Mouse (Mus musculus): Measurements from ENCODE around the gene Ralgps1. TPM values are rescaled to one million over a fixed set of nuclear protein-coding genes. Genes with fewer than 3 reads are reported as not detected.

The Ralgps1 gene
- polyA plus RNA-seq, 1 experiment = 4.5 TPM

DNA sequence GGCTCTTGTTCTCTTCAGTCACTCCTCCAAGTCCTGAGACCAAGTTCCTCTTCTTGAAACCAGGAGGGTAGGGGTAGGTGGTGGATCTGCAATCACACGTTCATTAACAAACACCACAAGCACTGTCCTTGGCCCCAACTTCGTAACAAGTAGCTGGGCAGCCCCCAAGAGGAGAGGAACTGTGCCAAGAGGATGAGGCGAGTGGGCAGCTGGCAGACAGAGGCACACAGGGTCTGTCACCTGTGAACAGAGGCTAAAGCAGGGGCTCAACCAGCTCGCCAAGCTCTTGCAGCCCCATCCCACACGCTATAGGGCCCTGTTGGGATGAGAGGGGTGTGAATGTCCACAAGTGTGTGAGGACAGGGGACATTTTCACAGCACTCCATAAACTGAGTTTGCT is 24.5 kb downstream of the Ralgps1 start:
- Histone ChIP-seq H3K36me3 (ENCODE audit: control insufficient read depth, insufficient read depth, low read length) (no peaks in the 10 kb centered on the region), H3K4me3 (ENCODE audit: extremely low read depth, insufficient read depth, insufficient read length) (no peak overlapping the region), H3K4me1 (ENCODE audit: control insufficient read depth, insufficient read depth, insufficient read length) (no peaks in the 10 kb centered on the region), H3K27me3 (ENCODE audit: control insufficient read depth, insufficient read depth, low read length) (no peaks in the 10 kb centered on the region), H3K27ac (ENCODE audit: insufficient read depth, low read length) (no peak overlapping the region)
- DNase-seq (ENCODE audit: low read depth in 1 of 2, low spot score in 2 of 2) = no peak
- TF ChIP-seq CTCF (IDR thresholded peaks at IDR 0.05; ENCODE audit: extremely low read depth, insufficient read depth, insufficient read length, insufficient replicate concordance) = no peak
- TF ChIP-seq POLR2A (IDR thresholded peaks at IDR 0.05; ENCODE audit: low read depth, low read length) = no peak
- WGBS = 74% methylated on average over 5 of the region's 5 CpGs

GRCm38 (mm10) chr2:33345956-33346355 is 25.3 kb downstream of the Ralgps1 start:
- TF ChIP-seq CTCF (IDR thresholded peaks at IDR 0.05; ENCODE audit: extremely low read depth, insufficient read depth, insufficient read length, insufficient replicate concordance) (no peak), POLR2A (IDR thresholded peaks at IDR 0.05; ENCODE audit: low read depth, low read length) (no peak)
- Histone ChIP-seq H3K4me3 (ENCODE audit: extremely low read depth, insufficient read depth, insufficient read length) (no peak overlapping the region), H3K27me3 (ENCODE audit: control insufficient read depth, insufficient read depth, low read length) (no peaks in the 10 kb centered on the region), H3K4me1 (ENCODE audit: control insufficient read depth, insufficient read depth, insufficient read length) (no peaks in the 10 kb centered on the region), H3K27ac (ENCODE audit: insufficient read depth, low read length) (no peak overlapping the region), H3K36me3 (ENCODE audit: control insufficient read depth, insufficient read depth, low read length) (no peaks in the 10 kb centered on the region)
- 90% methylated on average over 4 of the region's 4 CpGs for WGBS
- no peak for DNase-seq (ENCODE audit: low read depth in 1 of 2, low spot score in 2 of 2)

DNA sequence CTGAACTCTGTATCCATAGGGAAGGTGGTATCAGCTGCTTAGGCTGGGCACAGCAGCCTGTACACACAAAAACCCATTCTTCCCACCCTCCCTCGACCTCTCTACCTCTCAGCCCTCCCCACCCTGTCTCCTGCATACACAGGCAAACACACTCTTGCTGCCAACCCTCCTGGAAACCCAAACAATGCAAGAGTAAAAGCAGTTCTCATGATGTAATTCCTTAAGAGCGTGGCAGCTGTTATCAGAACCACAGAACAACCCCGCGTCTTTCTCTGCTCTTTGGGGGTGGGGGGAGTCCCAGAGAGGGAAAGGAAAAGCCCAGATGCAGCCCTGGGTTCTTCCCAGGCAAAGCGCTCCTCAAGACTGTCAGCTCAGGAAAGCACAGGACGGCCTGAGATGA is 25.8 kb downstream of the Ralgps1 start:
- TF ChIP-seq CTCF (IDR thresholded peaks at IDR 0.05; ENCODE audit: extremely low read depth, insufficient read depth, insufficient read length, insufficient replicate concordance) (no peak), POLR2A (IDR thresholded peaks at IDR 0.05; ENCODE audit: low read depth, low read length) (no peak)
- WGBS = 79% methylated on average over 6 of the region's 6 CpGs
- H3K27ac ChIP-seq (ENCODE audit: insufficient read depth, low read length) = no peak overlapping the region
- H3K27me3 ChIP-seq (ENCODE audit: control insufficient read depth, insufficient read depth, low read length) = no peaks in the 10 kb centered on the region
- H3K4me1 ChIP-seq (ENCODE audit: control insufficient read depth, insufficient read depth, insufficient read length) = no peaks in the 10 kb centered on the region
- no peaks in the 10 kb centered on the region for H3K36me3 ChIP-seq (ENCODE audit: control insufficient read depth, insufficient read depth, low read length)
- DNase-seq (ENCODE audit: low read depth in 1 of 2, low spot score in 2 of 2) = no peak
- H3K4me3 ChIP-seq (ENCODE audit: extremely low read depth, insufficient read depth, insufficient read length) = no peak overlapping the region

DNA sequence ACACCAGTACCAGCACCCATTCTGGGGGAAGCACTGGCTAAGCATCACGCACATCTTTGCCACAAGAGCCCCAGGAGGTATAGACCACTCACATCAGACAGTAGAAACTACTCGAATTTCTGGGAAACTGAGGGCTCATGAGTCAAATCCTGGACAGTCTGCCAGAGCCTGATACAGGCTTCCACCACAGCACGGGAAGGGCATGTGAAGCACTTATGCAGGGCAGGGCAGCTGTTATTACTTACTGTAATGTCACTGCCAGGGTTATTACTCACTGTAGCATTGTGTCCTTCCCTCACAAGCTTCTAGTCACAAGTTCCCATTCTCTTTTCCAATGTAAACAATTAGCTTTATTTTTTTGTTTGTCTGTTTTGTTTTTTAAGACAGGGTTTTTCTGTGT is 27.9 kb downstream of the Ralgps1 start:
- 85% methylated on average over 3 of the region's 3 CpGs for WGBS
- Histone ChIP-seq H3K27me3 (ENCODE audit: control insufficient read depth, insufficient read depth, low read length) (no peaks in the 10 kb centered on the region), H3K36me3 (ENCODE audit: control insufficient read depth, insufficient read depth, low read length) (peaks cover 2% of the 10 kb centered on the region; the same call in 1 of the 2 replicates), H3K27ac (ENCODE audit: insufficient read depth, low read length) (no peak overlapping the region), H3K4me3 (ENCODE audit: extremely low read depth, insufficient read depth, insufficient read length) (no peak overlapping the region), H3K4me1 (ENCODE audit: control insufficient read depth, insufficient read depth, insufficient read length) (no peaks in the 10 kb centered on the region)
- TF ChIP-seq POLR2A (IDR thresholded peaks at IDR 0.05; ENCODE audit: low read depth, low read length) (no peak), CTCF (IDR thresholded peaks at IDR 0.05; ENCODE audit: extremely low read depth, insufficient read depth, insufficient read length, insufficient replicate concordance) (no peak)
- DNase-seq (ENCODE audit: low read depth in 1 of 2, low spot score in 2 of 2) = no peak

DNA sequence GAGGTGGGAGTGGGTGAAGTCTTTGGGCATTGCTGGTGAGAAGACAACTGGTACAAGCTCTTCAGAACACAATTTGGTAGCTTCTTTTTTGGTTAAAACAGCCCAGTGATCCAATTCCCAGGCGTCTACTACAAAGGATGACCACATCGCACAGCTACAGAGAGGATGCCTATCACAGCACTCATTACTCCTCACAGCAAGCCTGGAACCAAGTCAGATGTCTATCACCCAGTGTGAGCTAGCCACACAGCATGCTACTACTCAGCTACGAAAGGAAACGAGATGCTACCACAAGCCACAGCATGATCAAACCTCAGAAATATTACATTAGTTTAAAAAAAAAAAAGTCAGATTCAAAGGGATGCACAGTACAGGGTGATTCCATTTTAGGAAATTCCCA is 29.1 kb downstream of the Ralgps1 start:
- TF ChIP-seq POLR2A (IDR thresholded peaks at IDR 0.05; ENCODE audit: low read depth, low read length) (no peak), CTCF (IDR thresholded peaks at IDR 0.05; ENCODE audit: extremely low read depth, insufficient read depth, insufficient read length, insufficient replicate concordance) (no peak)
- 30% methylated on average over 4 of the region's 4 CpGs for WGBS

GRCm38 (mm10) chr2:33335789-33336188 is 35.5 kb downstream of the Ralgps1 start:
- Histone ChIP-seq H3K27me3 (ENCODE audit: control insufficient read depth, insufficient read depth, low read length) (no peaks in the 10 kb centered on the region), H3K4me1 (ENCODE audit: control insufficient read depth, insufficient read depth, insufficient read length) (no peaks in the 10 kb centered on the region), H3K36me3 (ENCODE audit: control insufficient read depth, insufficient read depth, low read length) (peaks cover 7% of the 10 kb centered on the region), H3K4me3 (ENCODE audit: extremely low read depth, insufficient read depth, insufficient read length) (no peak overlapping the region), H3K27ac (ENCODE audit: insufficient read depth, low read length) (no peak overlapping the region)
- TF ChIP-seq POLR2A (IDR thresholded peaks at IDR 0.05; ENCODE audit: low read depth, low read length) (no peak), CTCF (IDR thresholded peaks at IDR 0.05; ENCODE audit: extremely low read depth, insufficient read depth, insufficient read length, insufficient replicate concordance) (no peak)
- no peak for DNase-seq (ENCODE audit: low read depth in 1 of 2, low spot score in 2 of 2)

More for the DNA sequence above, 29.1 kb downstream of the Ralgps1 start:
- H3K4me3 ChIP-seq (ENCODE audit: extremely low read depth, insufficient read depth, insufficient read length) = no peak overlapping the region
- H3K27ac ChIP-seq (ENCODE audit: insufficient read depth, low read length) = no peak overlapping the region
- no peak for DNase-seq (ENCODE audit: low read depth in 1 of 2, low spot score in 2 of 2)
- H3K4me1 ChIP-seq (ENCODE audit: control insufficient read depth, insufficient read depth, insufficient read length) = no peaks in the 10 kb centered on the region
- peaks cover 2% of the 10 kb centered on the region; the same call in 1 of the 2 replicates for H3K36me3 ChIP-seq (ENCODE audit: control insufficient read depth, insufficient read depth, low read length)
- H3K27me3 ChIP-seq (ENCODE audit: control insufficient read depth, insufficient read depth, low read length) = no peaks in the 10 kb centered on the region

- TF ChIP-seq CTCF (IDR thresholded peaks at IDR 0.05; ENCODE audit: extremely low read depth, insufficient read depth, insufficient read length, insufficient replicate concordance) (no peak), POLR2A (IDR thresholded peaks at IDR 0.05; ENCODE audit: low read depth, low read length) (no peak)
- Histone ChIP-seq H3K4me3 (ENCODE audit: extremely low read depth, insufficient read depth, insufficient read length) (no peak overlapping the region), H3K4me1 (ENCODE audit: control insufficient read depth, insufficient read depth, insufficient read length) (no peaks in the 10 kb centered on the region), H3K27me3 (ENCODE audit: control insufficient read depth, insufficient read depth, low read length) (no peaks in the 10 kb centered on the region), H3K27ac (ENCODE audit: insufficient read depth, low read length) (no peak overlapping the region), H3K36me3 (ENCODE audit: control insufficient read depth, insufficient read depth, low read length) (no peaks in the 10 kb centered on the region)
- WGBS = 42% methylated on average over 2 of the region's 3 CpGs
- no peak for DNase-seq (ENCODE audit: low read depth in 1 of 2, low spot score in 2 of 2)
These were observed 41.7 kb downstream of the Ralgps1 start for GRCm38 (mm10) chr2:33329622-33330021.

Measured in spleen, adult 2 months (tissue).